Mouse (Mus musculus) G1E (cell line): ENCODE measurements around the gene Spdye4b.

ENCODE experiments used
- CTCF ChIP-seq: IDR thresholded peaks from 2 replicates; pipeline ENCODE4 v1.5.1; 2012; ENCODE audit warnings: low read depth, low read length, inconsistent platforms, mixed read lengths
- GATA1 ChIP-seq: IDR thresholded peaks from 2 replicates; pipeline ENCODE4 v1.6.1; 2012; ENCODE audit warnings: borderline replicate concordance, low read length, inconsistent platforms, mixed read lengths
- GATA2 ChIP-seq: IDR thresholded peaks from 2 replicates; pipeline ENCODE4 v1.6.1; 2012; ENCODE audit warnings: low read depth, low read length, inconsistent platforms, borderline replicate concordance
- TAL1 ChIP-seq: conservative IDR thresholded peaks from 2 replicates; pipeline ENCODE4 v1.6.1; 2012; ENCODE audit warnings: low read depth, low read length, inconsistent platforms, mixed read lengths

DNA sequence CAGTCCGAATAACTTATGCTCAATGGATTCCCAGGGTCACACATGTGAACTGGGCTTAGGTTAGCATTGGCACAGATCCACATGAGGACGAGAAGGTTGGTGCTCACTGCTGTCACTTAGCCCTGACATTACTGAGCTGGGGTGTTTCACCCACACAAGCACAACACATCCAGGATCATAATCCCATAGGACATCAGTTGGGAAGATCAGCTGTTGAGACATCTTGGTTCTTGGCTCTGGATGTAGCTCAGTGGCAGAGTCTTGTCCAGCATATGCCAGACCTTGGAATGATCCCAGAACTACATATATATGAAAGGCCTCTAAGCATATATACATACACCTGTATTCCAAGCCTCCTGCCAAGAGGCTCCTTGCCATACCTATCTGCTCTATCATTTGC, 14.3 kb downstream of the Spdye4b start:
- TF ChIP-seq GATA1 = no peak
- TF ChIP-seq CTCF = no peak
- no peak for TF ChIP-seq GATA2
- TF ChIP-seq TAL1 = no peak
